Comparison of ENCODE assay signal across 14 mouse cellular contexts in genomic region chr11:75586963-75587362, GRCm38 (mm10). TPM values are rescaled to one million over a fixed set of nuclear protein-coding genes. Genes with fewer than 3 reads are reported as not detected.
DNase-seq lines count a peak whose midpoint lies in the region; ATAC-seq and TF ChIP-seq lines count a peak whose summit lies in the region.
"Had no signal": no experiment of that assay in that cellular context is flagged by ENCODE, and none has a peak within 500 bp of the region (broad histone marks: within the 10 kb centered on the region; RNA-seq: fewer than 3 reads in every experiment).

No protein-coding gene starts in this region.

- no peak for ATAC-seq in forebrain, embryonic 15.5 days (replicated peaks)
- no peak for ATAC-seq in forebrain, embryonic 12.5 days (ENCODE audit: low FRiP score)

- 85% methylated on average over 5 of the region's 5 CpGs for WGBS in forebrain, embryonic 15.5 days
- 86% methylated on average over 5 of the region's 5 CpGs for WGBS in forebrain, embryonic 12.5 days
- 89% methylated on average over 5 of the region's 5 CpGs for WGBS in spleen, adult 2 months
- 93% methylated on average over 5 of the region's 5 CpGs for WGBS in small intestine, adult 2 months

- H3K4me3 ChIP-seq in forebrain, embryonic 15.5 days, result no peak overlapping the region
- H3K4me3 ChIP-seq in forebrain, embryonic 12.5 days (replicated peaks), result no peak overlapping the region
- no peak overlapping the region for H3K4me3 ChIP-seq in left cerebral cortex, adult 2 months
- no peak overlapping the region for H3K4me3 ChIP-seq in spleen, adult 2 months (ENCODE audit: extremely low read depth, insufficient read depth, insufficient read length)
- H3K4me3 ChIP-seq in small intestine, adult 2 months (ENCODE audit: low read depth, low read length), result no peak overlapping the region

- TF ChIP-seq CTCF in left cerebral cortex, adult 2 months (IDR thresholded peaks at IDR 0.05), result no peak
- no peak for TF ChIP-seq CTCF in spleen, adult 2 months (IDR thresholded peaks at IDR 0.05; ENCODE audit: extremely low read depth, insufficient read depth, insufficient read length, insufficient replicate concordance)
- TF ChIP-seq CTCF in small intestine, adult 2 months (IDR thresholded peaks at IDR 0.05; ENCODE audit: extremely low read depth, insufficient read length, insufficient replicate concordance, low read depth, low read length), result no peak

- H3K9me3 ChIP-seq in forebrain, embryonic 15.5 days, result no peaks in the 10 kb centered on the region
- no peaks in the 10 kb centered on the region for H3K9me3 ChIP-seq in forebrain, embryonic 12.5 days

- H3K9ac ChIP-seq in forebrain, embryonic 15.5 days (replicated peaks), result 0 out of 2 replicates have a peak overlapping the region, but pooled peaks have one; percentile 94
- H3K9ac ChIP-seq in forebrain, embryonic 12.5 days, result no peak overlapping the region

- TF ChIP-seq POLR2A in spleen, adult 2 months (IDR thresholded peaks at IDR 0.05; ENCODE audit: low read depth, low read length), result no peak
- no peak for TF ChIP-seq POLR2A in small intestine, adult 2 months (IDR thresholded peaks at IDR 0.05; ENCODE audit: low read depth, low read length)

- H3K27me3 ChIP-seq in forebrain, embryonic 15.5 days, result no peaks in the 10 kb centered on the region
- no peaks in the 10 kb centered on the region for H3K27me3 ChIP-seq in forebrain, embryonic 12.5 days
- no peaks in the 10 kb centered on the region for H3K27me3 ChIP-seq in spleen, adult 2 months (ENCODE audit: control insufficient read depth, insufficient read depth, low read length)
- H3K27me3 ChIP-seq in small intestine, adult 2 months (ENCODE audit: control insufficient read depth, insufficient read depth, low read length), result no peaks in the 10 kb centered on the region

- intact Hi-C loops in left cerebral cortex, adult 2 months (cut with DNase I), result no loop called here
- intact Hi-C loops in left cerebral cortex, postnatal 36 days (cut with DNase I), result no loop called here

- no peak overlapping the region for H3K27ac ChIP-seq in forebrain, embryonic 15.5 days (replicated peaks)
- no peak overlapping the region for H3K27ac ChIP-seq in forebrain, embryonic 12.5 days
- H3K27ac ChIP-seq in left cerebral cortex, adult 2 months, result peak overlapping the region; percentile 78; the same call in 1 of the 2 replicates
- peak overlapping the region; percentile 97 for H3K27ac ChIP-seq in spleen, adult 2 months (ENCODE audit: insufficient read depth, low read length)
- H3K27ac ChIP-seq in small intestine, adult 2 months (ENCODE audit: insufficient read depth, low read depth, low read length), result peak overlapping the region; percentile 67

- peaks cover 25% of the 10 kb centered on the region for H3K4me1 ChIP-seq in forebrain, embryonic 15.5 days
- H3K4me1 ChIP-seq in forebrain, embryonic 12.5 days, result peaks cover 18% of the 10 kb centered on the region
- H3K4me1 ChIP-seq in spleen, adult 2 months (ENCODE audit: control insufficient read depth, insufficient read depth, insufficient read length), result peaks cover 13% of the 10 kb centered on the region; the same call in 1 of the 2 replicates
- H3K4me1 ChIP-seq in small intestine, adult 2 months (ENCODE audit: control insufficient read depth, insufficient read depth, insufficient read length, low read length), result peaks cover 14% of the 10 kb centered on the region

- H3K36me3 ChIP-seq in forebrain, embryonic 15.5 days, result no peaks in the 10 kb centered on the region
- H3K36me3 ChIP-seq in forebrain, embryonic 12.5 days (replicated peaks), result no peaks in the 10 kb centered on the region
- H3K36me3 ChIP-seq in spleen, adult 2 months (ENCODE audit: control insufficient read depth, insufficient read depth, low read length), result 0 out of 2 replicates have a peak, but pooled peaks cover 2% of the 10 kb centered on the region
- H3K36me3 ChIP-seq in small intestine, adult 2 months (ENCODE audit: control insufficient read depth, insufficient read depth, low read length), result peaks cover 8% of the 10 kb centered on the region; the same call in 1 of the 2 replicates

- DNase-seq in left cerebral cortex, adult 2 months (ENCODE audit: extremely low spot score in 1 of 2, low spot score in 2 of 2), result no peak
- no peak for DNase-seq in left cerebral cortex, postnatal 36 days (ENCODE audit: low spot score in 2 of 2)
- no peak for DNase-seq in spleen, adult 2 months (ENCODE audit: low read depth in 1 of 2, low spot score in 2 of 2)
- no peak for DNase-seq in spleen, postnatal 10 days (ENCODE audit: low spot score in 2 of 2)
- DNase-seq in thymus, postnatal 25 days, result no peak
- DNase-seq: adrenal gland, postnatal 25 days; cerebellum, adult 11 months; kidney, adult 11 months; kidney, postnatal 14 days; layer of hippocampus, postnatal 36 days; lung, postnatal 10 days had no signal

- H3K4me2 ChIP-seq in forebrain, embryonic 15.5 days (replicated peaks), result no peak overlapping the region
- H3K4me2 ChIP-seq in forebrain, embryonic 12.5 days, result no peak overlapping the region; the same call in 1 of the 2 replicates

RNA-seq across cellular contexts. Expression of gene Pitpna, which starts 0.9 kb away (rescaled TPM):
- polyA plus RNA-seq in forebrain, embryonic 15.5 days (2015; fragmentation: Nextera tagmentation; extraction: Ambion mirVana), result 92.4 and 97.7 TPM in 2 replicates
- 95.5 and 96.1 TPM in 2 replicates for polyA plus RNA-seq in forebrain, embryonic 12.5 days (2016; fragmentation: Nextera tagmentation; extraction: Ambion mirVana)
- 100 to 1,000 TPM; 329 to 332 TPM for total RNA-seq in left cerebral cortex, adult 2 months (2021)
- 100 to 1,000 TPM; 315 to 349 TPM for total RNA-seq in left cerebral cortex, postnatal 36 days (2021)
- polyA plus RNA-seq in spleen, adult 2 months (2012; rRNA removed), result 51.7 and 54.1 TPM in 2 replicates
- polyA plus RNA-seq in small intestine, adult 2 months (2012; rRNA removed), result 88.0 and 185 TPM in 2 replicates

RNA-seq across cellular contexts. Expression of gene Inpp5k, which starts 43.8 kb away (rescaled TPM):
- polyA plus RNA-seq in forebrain, embryonic 15.5 days (2015; fragmentation: Nextera tagmentation; extraction: Ambion mirVana), result 47.2 and 47.4 TPM in 2 replicates
- 21.5 and 25.4 TPM in 2 replicates for polyA plus RNA-seq in forebrain, embryonic 12.5 days (2016; fragmentation: Nextera tagmentation; extraction: Ambion mirVana)
- total RNA-seq in left cerebral cortex, adult 2 months (2021), result 10 to 100 TPM; 41.0 to 42.7 TPM
- total RNA-seq in left cerebral cortex, postnatal 36 days (2021), result 10 to 100 TPM; 39.1 to 43.1 TPM
- 56.9 and 65.0 TPM in 2 replicates for polyA plus RNA-seq in spleen, adult 2 months (2012; rRNA removed)
- 14.3 and 35.3 TPM in 2 replicates for polyA plus RNA-seq in small intestine, adult 2 months (2012; rRNA removed)

RNA-seq across cellular contexts. Expression of gene Slc43a2, which starts 55.5 kb away (rescaled TPM):
- polyA plus RNA-seq in forebrain, embryonic 15.5 days (2015; fragmentation: Nextera tagmentation; extraction: Ambion mirVana), result 12.1 and 12.6 TPM in 2 replicates
- 11.4 TPM in 2 replicates for polyA plus RNA-seq in forebrain, embryonic 12.5 days (2016; fragmentation: Nextera tagmentation; extraction: Ambion mirVana)
- total RNA-seq in left cerebral cortex, adult 2 months (2021), result 10 to 100 TPM; 56.7 to 57.0 TPM
- total RNA-seq in left cerebral cortex, postnatal 36 days (2021), result 10 to 100 TPM; 51.1 to 63.1 TPM
- polyA plus RNA-seq in spleen, adult 2 months (2012; rRNA removed), result 57.3 and 62.8 TPM in 2 replicates
- polyA plus RNA-seq in small intestine, adult 2 months (2012; rRNA removed), result 165 and 508 TPM in 2 replicates

Comparison
In these comparisons a context has a peak if more than half of its experiments do, and no peak if none do; other contexts are left out.
1. H3K27ac ChIP-seq: peak in left cerebral cortex, adult 2 months (single experiment), spleen, adult 2 months (single experiment) and small intestine, adult 2 months (single experiment); none in forebrain, embryonic 15.5 days (single experiment) and forebrain, embryonic 12.5 days (single experiment).